Mouse (Mus musculus) small intestine, adult 2 months (tissue): Measurements from ENCODE around the gene Patj. TPM values are rescaled to one million over a fixed set of nuclear protein-coding genes. Genes with fewer than 3 reads are reported as not detected.

Source experiments
- H3K27ac ChIP-seq: fragments of 200-500 bp; 2 replicates; pipeline ENCODE4 v1.5.1; 2012; ENCODE audit warnings: low read depth, low read length, control low read depth, inconsistent platforms; ENCODE audit not compliant: insufficient read depth
- H3K27me3 ChIP-seq: fragments of 200-500 bp; 2 replicates; pipeline ENCODE4 v1.6.1; 2012; ENCODE audit warnings: mild to moderate bottlenecking, moderate library complexity, low read length, inconsistent platforms; ENCODE audit not compliant: control insufficient read depth, insufficient read depth
- H3K36me3 ChIP-seq: fragments of 200-500 bp; 2 replicates; pipeline ENCODE4 v1.6.1; 2012; ENCODE audit warnings: mild to moderate bottlenecking, low read length, control low read depth, inconsistent platforms; ENCODE audit not compliant: control insufficient read depth, insufficient read depth
- H3K4me1 ChIP-seq: fragments of 200-500 bp; 2 replicates; pipeline ENCODE4 v1.6.1; 2012; ENCODE audit warnings: low read length, inconsistent platforms, mixed read lengths; ENCODE audit not compliant: control insufficient read depth, insufficient read depth, insufficient read length
- H3K4me3 ChIP-seq: fragments of 200-500 bp; 2 replicates; pipeline ENCODE4 v1.5.1; 2012; ENCODE audit warnings: low read depth, mild to moderate bottlenecking, control low read depth, inconsistent platforms, low read length, moderate library complexity
- CTCF ChIP-seq: fragments of 200-500 bp; IDR thresholded peaks from 2 replicates; pipeline ENCODE4 v1.5.1; 2012; ENCODE audit warnings: low read depth, mild to moderate bottlenecking, control low read depth, inconsistent platforms, low read length, moderate library complexity, mixed read lengths; ENCODE audit not compliant: insufficient replicate concordance, insufficient read length; ENCODE audit errors: extremely low read depth
- POLR2A ChIP-seq: fragments of 200-500 bp; IDR thresholded peaks from 2 replicates; pipeline ENCODE4 v1.6.1; 2012; ENCODE audit warnings: low read depth, mild to moderate bottlenecking, control low read depth, inconsistent platforms, low read length, moderate library complexity
- WGBS: fragments of 180-500 bp; shearing (Covaris S2); methylation state at CpG from one replicate; pipeline ENCODE4 v1.1.7; 2018; 5-methylcytosine and 5-hydroxymethylcytosine counted together
- polyA plus RNA-seq: library from polyadenylated mRNA; depleted of rRNA; stranded (reverse); fragments of >200 nt; gene quantifications from 2 replicates; pipeline ENCODE4 v1.2.3, GENCODE M21; 2012

Gene Patj
- polyA plus RNA-seq, 1 experiment: 29.6 TPM

DNA sequence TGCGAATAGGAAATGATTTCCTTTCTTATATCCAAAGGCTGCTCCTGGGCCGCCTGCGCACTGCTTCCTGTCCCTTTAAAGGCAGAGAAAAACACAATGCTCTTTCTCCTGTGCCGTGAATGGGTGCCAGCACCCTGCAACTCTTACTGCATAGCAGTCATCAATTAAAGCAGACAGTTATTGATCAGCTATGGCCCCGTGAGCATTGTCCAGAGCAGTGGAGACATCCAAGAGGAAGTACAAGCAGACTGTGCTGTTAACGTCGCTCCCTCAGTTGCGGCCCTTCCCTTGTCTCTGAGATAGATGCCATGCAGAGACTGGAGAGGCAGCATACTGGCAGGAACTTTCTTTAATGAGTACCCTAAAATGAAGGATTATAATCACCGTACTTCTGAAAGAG, 292.9 kb downstream of the Patj start:
- Histone ChIP-seq H3K4me1 (no peaks in the 10 kb centered on the region), H3K4me3 (no peak overlapping the region), H3K27ac (no peak overlapping the region), H3K36me3 (peaks cover 29% of the 10 kb centered on the region), H3K27me3 (no peaks in the 10 kb centered on the region)
- WGBS: 92% methylated on average over 9 of the region's 9 CpGs
- TF ChIP-seq CTCF: no peak
- no peak for TF ChIP-seq POLR2A

DNA sequence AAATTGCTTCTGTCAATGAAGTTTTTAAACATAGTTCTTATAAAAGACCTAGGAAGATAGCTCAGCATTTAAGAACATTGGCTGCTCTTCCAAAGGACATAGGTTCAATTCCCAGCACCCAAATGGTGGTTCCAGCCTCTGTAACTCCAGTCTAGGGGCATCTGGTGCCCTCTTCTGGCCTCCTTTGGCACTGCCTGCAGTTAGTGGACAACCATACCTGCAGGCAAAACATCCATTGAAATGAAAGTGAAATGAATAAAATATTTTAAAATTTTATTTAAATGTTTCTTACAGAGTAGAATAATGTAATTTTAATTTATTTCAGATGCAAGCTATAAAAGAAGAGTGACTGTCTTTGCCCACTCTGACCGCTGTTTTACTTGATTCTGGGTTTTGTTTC, 294.4 kb downstream of the Patj start:
- no peaks in the 10 kb centered on the region for H3K27me3 ChIP-seq
- TF ChIP-seq POLR2A (no peak), CTCF (peak; percentile 14; the same call in 1 of the 2 replicates)
- WGBS: 100% methylated on average over 1 of the region's 1 CpGs
- H3K27ac ChIP-seq: no peak overlapping the region
- H3K36me3 ChIP-seq: peaks cover 30% of the 10 kb centered on the region
- H3K4me1 ChIP-seq: no peaks in the 10 kb centered on the region
- no peak overlapping the region for H3K4me3 ChIP-seq

DNA sequence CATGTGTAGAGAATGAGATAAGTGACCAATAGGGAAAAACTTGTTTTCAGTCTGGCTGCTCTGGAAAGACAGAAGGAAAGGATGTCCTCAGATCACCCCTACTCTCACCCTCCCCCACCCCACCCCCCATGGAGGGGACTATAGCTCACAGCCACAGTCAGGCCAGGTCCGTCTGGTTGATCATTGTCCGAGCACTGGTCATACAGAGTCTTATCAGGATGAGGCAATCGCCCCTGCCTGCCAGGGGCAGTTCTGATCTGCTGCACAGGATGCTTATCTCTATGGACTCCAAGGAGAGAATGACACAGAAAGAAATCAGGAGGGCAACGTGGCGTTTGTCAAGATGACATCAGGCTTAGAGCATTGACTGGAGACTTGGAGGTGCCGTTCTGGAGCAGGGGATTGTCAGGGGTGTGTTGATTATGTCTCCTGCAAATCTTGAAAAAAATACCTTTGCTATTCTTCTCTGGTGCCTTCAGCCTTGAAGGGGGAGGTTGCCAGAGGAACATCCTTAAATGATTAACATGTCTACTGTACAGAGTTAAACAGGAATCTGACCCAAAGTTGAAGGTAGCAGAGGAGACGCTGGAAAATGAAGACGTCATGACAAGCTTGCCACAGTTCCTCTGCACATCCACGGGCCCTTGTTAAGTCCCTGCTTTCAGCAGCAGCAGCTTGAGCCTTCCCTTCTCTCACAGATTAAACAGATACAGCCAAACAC, 298.0 kb downstream of the Patj start:
- Histone ChIP-seq H3K4me3 (no peak overlapping the region), H3K4me1 (no peaks in the 10 kb centered on the region), H3K36me3 (peaks cover 16% of the 10 kb centered on the region), H3K27ac (no peak overlapping the region), H3K27me3 (no peaks in the 10 kb centered on the region)
- WGBS: 53% methylated on average over 9 of the region's 9 CpGs
- no peak for TF ChIP-seq POLR2A
- TF ChIP-seq CTCF: no peak

DNA sequence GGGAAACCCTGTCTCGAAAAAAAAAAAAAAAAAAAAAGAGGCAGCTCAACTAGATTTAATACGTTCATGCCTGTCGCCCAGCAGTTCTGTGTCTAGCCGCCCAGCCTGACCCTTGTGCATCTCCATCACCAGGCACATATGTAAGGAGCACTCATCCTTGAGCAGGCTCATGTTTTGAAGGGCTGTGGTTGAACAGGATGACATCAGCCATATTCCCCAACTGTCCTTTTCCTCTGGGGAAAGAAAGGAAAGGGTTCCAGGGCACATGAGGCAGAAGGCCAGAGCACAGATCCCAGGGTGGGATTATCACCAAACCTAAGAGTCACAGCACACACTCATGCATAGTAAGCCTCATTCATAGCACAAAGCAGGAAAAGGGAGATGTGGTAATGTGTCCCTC, 302.3 kb downstream of the Patj start:
- H3K27ac ChIP-seq: no peak overlapping the region
- TF ChIP-seq POLR2A (no peak), CTCF (no peak)
- H3K27me3 ChIP-seq: no peaks in the 10 kb centered on the region
- peaks cover 3% of the 10 kb centered on the region; the same call in 1 of the 2 replicates for H3K36me3 ChIP-seq
- no peaks in the 10 kb centered on the region for H3K4me1 ChIP-seq
- H3K4me3 ChIP-seq: no peak overlapping the region
- 85% methylated on average over 4 of the region's 4 CpGs for WGBS

DNA sequence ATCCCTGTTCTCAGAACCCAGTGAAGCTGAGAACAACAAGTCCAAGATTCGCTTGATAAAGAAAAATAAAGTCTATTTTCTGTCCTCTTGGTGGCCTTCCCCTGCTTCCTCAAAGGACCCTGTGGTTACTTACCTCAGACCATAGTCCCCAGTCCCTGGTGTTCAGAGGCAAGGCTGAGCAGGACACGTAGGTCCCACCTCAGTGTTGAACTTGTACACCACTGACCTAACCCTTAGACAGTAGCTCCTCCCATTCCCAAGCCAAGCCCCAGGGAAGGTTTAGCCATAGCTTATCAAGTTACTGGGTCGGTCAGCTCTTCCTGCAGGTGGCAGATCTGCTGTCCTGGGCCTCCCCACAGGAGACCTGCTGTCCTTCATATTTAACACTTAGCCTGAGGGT, 303.3 kb downstream of the Patj start:
- WGBS: 58% methylated on average over 3 of the region's 3 CpGs
- Histone ChIP-seq H3K27ac (no peak overlapping the region), H3K4me3 (no peak overlapping the region), H3K27me3 (no peaks in the 10 kb centered on the region), H3K36me3 (no peaks in the 10 kb centered on the region; the same call in 1 of the 2 replicates), H3K4me1 (no peaks in the 10 kb centered on the region)
- TF ChIP-seq CTCF: no peak
- TF ChIP-seq POLR2A: no peak

DNA sequence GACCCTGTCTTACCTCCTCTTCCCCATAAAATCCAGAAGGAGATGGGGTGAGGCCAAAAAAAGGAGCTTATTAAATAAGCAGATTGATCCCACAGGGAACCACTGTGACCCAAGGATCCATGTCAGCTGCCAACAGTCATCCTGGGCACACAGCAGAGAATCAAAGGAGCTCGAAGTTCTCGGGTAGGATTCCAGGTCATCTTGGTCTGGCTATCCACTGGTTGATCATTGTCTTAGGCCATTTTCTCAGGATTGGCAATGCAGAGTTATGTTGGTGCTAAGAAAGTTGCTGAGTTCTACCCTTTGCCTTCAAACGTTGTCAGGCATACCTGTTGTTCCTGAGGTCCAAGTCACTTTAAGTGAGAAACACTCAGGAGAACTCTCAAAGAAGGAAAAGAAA, 304.6 kb downstream of the Patj start:
- 91% methylated on average over 3 of the region's 3 CpGs for WGBS
- Histone ChIP-seq H3K4me3 (no peak overlapping the region), H3K4me1 (no peaks in the 10 kb centered on the region), H3K27ac (no peak overlapping the region), H3K27me3 (no peaks in the 10 kb centered on the region), H3K36me3 (peaks cover 4% of the 10 kb centered on the region)
- no peak for TF ChIP-seq POLR2A
- TF ChIP-seq CTCF: no peak

DNA sequence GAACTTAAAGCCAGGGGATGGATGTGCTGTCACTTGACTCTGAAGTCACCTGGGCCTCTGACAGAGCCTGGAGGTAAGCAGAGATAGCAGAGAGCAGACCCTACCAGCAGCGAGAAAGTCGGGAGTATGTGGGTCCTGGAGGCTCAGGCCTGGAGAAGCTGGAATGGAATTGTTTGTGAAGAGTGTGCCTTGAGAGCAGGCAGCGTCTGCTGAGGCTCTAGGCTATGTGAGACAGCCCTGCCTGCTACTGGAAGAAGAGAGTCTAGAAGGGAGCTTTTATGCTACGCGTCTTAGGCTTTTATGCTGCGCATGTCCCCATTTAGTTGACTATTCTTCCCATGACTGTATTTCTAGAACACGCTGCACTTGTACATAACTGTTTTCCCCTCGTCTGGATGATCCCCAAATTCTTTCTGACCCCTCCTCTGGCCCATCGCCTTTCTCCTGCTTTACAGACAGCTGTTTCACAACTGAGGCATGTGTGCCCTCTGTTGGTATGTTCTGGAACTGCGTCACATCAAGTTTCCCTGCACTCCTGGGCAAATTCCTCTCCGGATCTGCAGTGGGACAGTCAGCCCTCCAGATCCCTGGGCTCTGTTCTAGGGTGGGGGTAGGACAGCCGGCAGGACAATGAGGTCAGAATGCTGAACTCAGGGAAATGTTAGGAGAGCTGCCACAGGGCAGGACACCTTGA, 306.8 kb downstream of the Patj start:
- no peak overlapping the region for H3K4me3 ChIP-seq
- TF ChIP-seq POLR2A: no peak
- peak; percentile 45; the same call in 1 of the 2 replicates for TF ChIP-seq CTCF
- no peaks in the 10 kb centered on the region for H3K27me3 ChIP-seq
- WGBS: 53% methylated on average over 12 of the region's 12 CpGs
- no peak overlapping the region for H3K27ac ChIP-seq
- peaks cover 8% of the 10 kb centered on the region for H3K36me3 ChIP-seq
- H3K4me1 ChIP-seq: no peaks in the 10 kb centered on the region
